Mouse (Mus musculus) CD4-positive naive resting alpha-beta T cell, adult 76 days (primary cell): ENCODE results near the gene Mup8. TPM values are rescaled to one million over a fixed set of nuclear protein-coding genes. Genes with fewer than 3 reads are reported as not detected.

Experiments used
- total RNA-seq: library from RNA; stranded (reverse); gene quantifications from one replicate; pipeline ENCODE4 v1.2.4, GENCODE M21; 2023

The Mup8 gene
- total RNA-seq: not detected

GRCm38 (mm10) chr4:60222499-60222898 is at the start of gene Mup8:
Gene Mup8 (minus strand): TSS chr4:60222599.

Other genes with a start within 250 kb of the Mup8 start
- gene Mup7, start 152.1 kb downstream of the Mup8 start, total RNA-seq: not detected
- not detected for gene Mup2, start 68.3 kb downstream of the Mup8 start, total RNA-seq
- gene Mup9, start 199.4 kb upstream of the Mup8 start, total RNA-seq: not detected